Mouse (Mus musculus) limb, embryonic 11.5 days (tissue): ENCODE measurements around the gene Abca3. TPM values are rescaled to one million over a fixed set of nuclear protein-coding genes. Genes with fewer than 3 reads are reported as not detected.

Source experiments
- ATAC-seq: fragments of 200-750 bp; cut with Nextera tagmentation; 2 replicates; pipeline ENCODE4 v1.8.0; 2017; ENCODE audit warnings: low read depth; ENCODE audit not compliant: insufficient number of reproducible peaks, low FRiP score, low TSS enrichment
- DNase-seq: peaks from one replicate; pipeline ENCODE4 v3.0.0-alpha.2; 2015; ENCODE audit warnings: low spot score
- H3K27ac ChIP-seq: fragments of 300-500 bp; sonication (generic); replicated peaks from 2 replicates; pipeline ENCODE4 v1.5.1; 2014; ENCODE audit warnings: low read depth, mild to moderate bottlenecking, low read length
- H3K27me3 ChIP-seq: fragments of 300-500 bp; sonication (generic); 2 replicates; pipeline ENCODE4 v1.6.1; 2014; ENCODE audit warnings: mild to moderate bottlenecking, low read length, mixed read lengths; ENCODE audit not compliant: control insufficient read depth, insufficient read depth
- H3K36me3 ChIP-seq: fragments of 300-500 bp; sonication (generic); 2 replicates; pipeline ENCODE4 v1.6.1; 2014; ENCODE audit warnings: mild to moderate bottlenecking, low read length, moderate library complexity, mixed read lengths; ENCODE audit not compliant: control insufficient read depth, insufficient read depth
- H3K4me1 ChIP-seq: fragments of 300-500 bp; sonication (generic); 2 replicates; pipeline ENCODE4 v1.6.1; 2014; ENCODE audit warnings: low read length, mixed read lengths; ENCODE audit not compliant: control insufficient read depth, insufficient read depth
- H3K4me2 ChIP-seq: fragments of 300-500 bp; sonication (generic); 2 replicates; pipeline ENCODE4 v1.6.1; 2014; ENCODE audit warnings: low read depth, mild to moderate bottlenecking, moderate library complexity; ENCODE audit not compliant: severe bottlenecking
- H3K4me3 ChIP-seq: fragments of 300-500 bp; sonication (generic); 2 replicates; pipeline ENCODE4 v1.5.1; 2014; ENCODE audit warnings: low read depth, low read length
- H3K9ac ChIP-seq: fragments of 300-500 bp; sonication (generic); 2 replicates; pipeline ENCODE4 v1.6.1; 2014; ENCODE audit warnings: mild to moderate bottlenecking, low read length
- H3K9me3 ChIP-seq: fragments of 300-500 bp; sonication (generic); 2 replicates; pipeline ENCODE4 v1.6.1; 2016; ENCODE audit warnings: low read length; ENCODE audit not compliant: control insufficient read depth
- WGBS: fragments of 180-500 bp; shearing (Covaris S2); extraction: QIAGEN DNeasy Blood & Tissue Kit; methylation state at CpG from one replicate; pipeline ENCODE4 v1.1.7; 2014; 5-methylcytosine and 5-hydroxymethylcytosine counted together
- polyA plus RNA-seq: library from polyadenylated mRNA; unstranded; fragments of >200 nt; fragmentation: Nextera tagmentation; extraction: Ambion mirVana; gene quantifications from 2 replicates; pipeline ENCODE4 v1.2.1, GENCODE M21; 2014

Abca3 gene
- polyA plus RNA-seq, 1 experiment from 2014 or later: 3.0 TPM

- peaks cover 15% of the 10 kb centered on the region for H3K27me3 ChIP-seq
- peak within 1 kb of the TSS; percentile 56 for H3K4me3 ChIP-seq
- peak within 1 kb of the TSS; percentile 52 for H3K9ac ChIP-seq
- ATAC-seq (no peak), DNase-seq (peak; percentile 37)
- H3K4me1 ChIP-seq: 0 out of 2 replicates have a peak, but pooled peaks cover 3% of the 10 kb centered on the region
- no peaks in the 10 kb centered on the region for H3K9me3 ChIP-seq
- no peaks in the 10 kb centered on the region for H3K36me3 ChIP-seq
- WGBS: 5% methylated on average over 42 of the region's 42 CpGs
- H3K4me2 ChIP-seq: peak within 1 kb of the TSS; percentile 93
- no peak within 1 kb of the TSS for H3K27ac ChIP-seq
Measured at GRCm38 (mm10) chr17:24350926-24351759, 607 bp upstream of the Abca3 start, which contains the start of gene Abca17. TSS of gene Abca17 (minus strand) at chr17:24351068.

DNA sequence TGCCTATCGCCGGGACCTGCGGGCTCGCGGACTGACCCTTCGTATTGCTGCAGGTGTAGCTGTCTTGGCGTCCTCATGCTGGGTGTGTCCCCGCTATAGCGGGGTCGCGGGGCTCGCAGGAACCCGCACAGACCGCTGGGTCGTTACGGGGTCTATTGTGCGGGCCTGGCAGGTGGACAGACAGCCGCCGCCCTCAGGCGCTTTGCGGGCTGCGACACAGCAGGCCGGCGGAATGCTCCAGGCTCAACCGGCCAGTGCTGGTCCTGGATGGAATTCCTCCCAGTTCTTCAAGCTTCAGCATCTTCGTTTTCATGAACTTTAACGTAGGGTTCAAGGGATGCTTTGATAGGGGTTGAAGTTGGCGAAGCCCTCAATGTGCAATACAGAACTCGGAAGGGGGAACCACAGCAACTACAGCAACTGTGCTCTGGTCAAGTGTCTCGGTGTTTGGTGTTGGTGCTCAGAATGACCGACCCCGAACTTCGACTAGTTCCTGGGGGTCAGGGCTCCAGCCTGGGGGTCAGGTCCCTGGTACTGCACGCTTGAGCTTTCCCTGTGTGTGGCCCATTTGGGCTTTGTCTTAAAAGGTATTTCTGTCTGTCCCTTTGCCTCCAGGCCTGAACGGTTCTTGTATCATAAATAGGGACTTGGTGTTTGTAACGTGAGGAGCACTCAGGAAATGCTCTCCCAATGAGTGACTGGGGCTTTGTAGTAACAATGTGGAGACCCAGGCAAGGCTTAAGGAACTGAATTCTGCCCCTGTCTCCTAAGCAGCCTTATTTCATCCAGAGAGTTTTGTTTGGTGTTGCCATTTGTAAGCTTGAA lies 832 bp downstream of the Abca3 start:
- 6% methylated on average over 36 of the region's 36 CpGs for WGBS
- Histone ChIP-seq H3K27ac (no peak overlapping the region), H3K9me3 (no peaks in the 10 kb centered on the region), H3K36me3 (no peaks in the 10 kb centered on the region), H3K4me3 (peak overlapping the region; percentile 56), H3K4me2 (peak overlapping the region; percentile 93), H3K27me3 (peaks cover 15% of the 10 kb centered on the region), H3K9ac (peak overlapping the region; percentile 52), H3K4me1 (0 out of 2 replicates have a peak, but pooled peaks cover 3% of the 10 kb centered on the region)
- DNase-seq (peak; percentile 26), ATAC-seq (peak; percentile 45; the same call in 1 of the 2 replicates)

DNA sequence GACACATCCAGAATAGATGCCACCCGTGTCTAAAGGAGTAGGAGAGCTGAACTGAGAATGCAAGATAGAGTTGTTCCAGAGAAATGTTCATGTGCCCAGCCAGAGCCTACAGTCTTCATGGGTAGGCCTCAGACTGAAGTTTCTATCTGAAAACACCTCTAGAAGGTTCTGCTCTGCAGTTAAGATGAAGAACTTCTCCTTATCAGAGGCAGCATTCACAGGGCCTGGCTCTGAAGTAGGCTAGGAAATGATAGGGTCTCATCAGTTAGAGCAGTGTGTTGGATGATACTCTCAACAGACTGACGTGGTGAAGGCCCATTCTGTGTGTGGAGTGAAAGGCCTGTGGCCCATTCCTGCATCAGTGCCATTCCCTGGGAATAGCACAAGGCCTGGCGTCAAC lies 2.2 kb downstream of the Abca3 start:
- 75% methylated on average over 3 of the region's 3 CpGs for WGBS
- Histone ChIP-seq H3K36me3 (no peaks in the 10 kb centered on the region), H3K4me3 (no peak overlapping the region), H3K4me2 (no peak overlapping the region), H3K4me1 (0 out of 2 replicates have a peak, but pooled peaks cover 3% of the 10 kb centered on the region), H3K9ac (no peak overlapping the region), H3K9me3 (no peaks in the 10 kb centered on the region), H3K27me3 (peaks cover 15% of the 10 kb centered on the region), H3K27ac (no peak overlapping the region)
- DNase-seq: no peak
- ATAC-seq: no peak

GRCm38 (mm10) chr17:24355284-24355683 lies 3.5 kb downstream of the Abca3 start:
- Histone ChIP-seq H3K4me1 (0 out of 2 replicates have a peak, but pooled peaks cover 3% of the 10 kb centered on the region), H3K36me3 (no peaks in the 10 kb centered on the region), H3K9ac (no peak overlapping the region), H3K27ac (no peak overlapping the region), H3K27me3 (peaks cover 12% of the 10 kb centered on the region), H3K4me3 (no peak overlapping the region), H3K9me3 (no peaks in the 10 kb centered on the region), H3K4me2 (no peak overlapping the region)
- ATAC-seq: no peak
- 88% methylated on average over 8 of the region's 8 CpGs for WGBS
- no peak for DNase-seq

GRCm38 (mm10) chr17:24359006-24359405 lies 7.3 kb downstream of the Abca3 start:
- ATAC-seq: no peak
- H3K4me3 ChIP-seq: no peak overlapping the region
- no peak overlapping the region for H3K9ac ChIP-seq

GRCm38 (mm10) chr17:24359903-24360302 lies 8.2 kb downstream of the Abca3 start:
- H3K27ac ChIP-seq: no peak overlapping the region
- H3K27me3 ChIP-seq: no peaks in the 10 kb centered on the region
- H3K36me3 ChIP-seq: no peaks in the 10 kb centered on the region
- no peaks in the 10 kb centered on the region for H3K9me3 ChIP-seq
- no peak overlapping the region for H3K4me3 ChIP-seq
- ATAC-seq (no peak), DNase-seq (no peak)
- H3K4me2 ChIP-seq: no peak overlapping the region
- WGBS: 69% methylated on average over 2 of the region's 2 CpGs
- H3K9ac ChIP-seq: no peak overlapping the region
- H3K4me1 ChIP-seq: no peaks in the 10 kb centered on the region

More at GRCm38 (mm10) chr17:24359006-24359405, 7.3 kb downstream of the Abca3 start:
- Histone ChIP-seq H3K9me3 (no peaks in the 10 kb centered on the region), H3K27me3 (no peaks in the 10 kb centered on the region), H3K36me3 (no peaks in the 10 kb centered on the region), H3K4me1 (no peaks in the 10 kb centered on the region), H3K4me2 (no peak overlapping the region), H3K27ac (no peak overlapping the region)
- no peak for DNase-seq
- 92% methylated on average over 8 of the region's 8 CpGs for WGBS

- Histone ChIP-seq H3K27me3 (no peaks in the 10 kb centered on the region), H3K4me3 (no peak overlapping the region), H3K36me3 (no peaks in the 10 kb centered on the region), H3K9me3 (no peaks in the 10 kb centered on the region), H3K27ac (no peak overlapping the region), H3K9ac (no peak overlapping the region), H3K4me1 (no peaks in the 10 kb centered on the region), H3K4me2 (no peak overlapping the region)
- DNase-seq (no peak), ATAC-seq (no peak)
- 76% methylated on average over 8 of the region's 8 CpGs for WGBS
Measured at GRCm38 (mm10) chr17:24360841-24361240, 9.1 kb downstream of the Abca3 start.

DNA sequence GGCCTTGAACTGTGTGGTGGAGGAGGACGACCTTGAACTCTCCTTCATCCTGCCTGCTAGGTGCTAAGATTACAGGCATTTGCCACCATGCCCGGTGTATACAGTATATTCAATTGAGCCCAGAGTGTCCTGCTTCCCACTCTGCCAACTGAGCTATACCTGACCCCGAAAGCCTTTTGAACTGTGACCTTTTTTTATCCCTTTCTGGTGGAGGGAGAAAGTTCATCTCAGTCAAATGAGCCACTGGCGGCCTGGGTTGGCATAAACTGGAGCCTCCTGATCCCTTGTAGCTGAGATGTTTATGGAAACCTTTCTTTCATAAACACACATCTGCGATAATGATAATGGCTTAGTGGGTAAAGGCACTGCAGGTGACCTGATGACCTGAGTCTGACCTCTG lies 9.5 kb downstream of the Abca3 start:
- no peak overlapping the region for H3K4me2 ChIP-seq
- H3K9ac ChIP-seq: no peak overlapping the region
- no peaks in the 10 kb centered on the region for H3K27me3 ChIP-seq
- no peaks in the 10 kb centered on the region for H3K36me3 ChIP-seq
- H3K9me3 ChIP-seq: no peaks in the 10 kb centered on the region
- no peak for ATAC-seq
- H3K4me3 ChIP-seq: no peak overlapping the region
- H3K4me1 ChIP-seq: no peaks in the 10 kb centered on the region
- no peak for DNase-seq
- H3K27ac ChIP-seq: no peak overlapping the region
- WGBS: 85% methylated on average over 5 of the region's 5 CpGs
